Mouse (Mus musculus) right cerebral cortex, postnatal 10 days (tissue): Measurements from ENCODE around the gene Fsd1.
"Not testable (repeated sequence)": the region's sequence is repeated elsewhere in the genome, so short reads cannot be mapped to it uniquely, and the experiment has no call there.

Experiments
- DNase-seq, 2 experiments: peaks; one replicate each; pipeline ENCODE4 v3.0.0; 2021; ENCODE audit warnings: low spot score in 2 of 2

Gene Fsd1

GRCm38 (mm10) chr17:55986030-55986961 is at the start of gene Fsd1:
TSS of gene Fsd1 (plus strand) at chr17:55986509.
- peak; percentile 92 to 93 for DNase-seq

GRCm38 (mm10) chr17:55944387-55944865 is 41.9 kb upstream of the Fsd1 start:
- DNase-seq = not testable (repeated sequence)

- peak; percentile 97 to 98 for DNase-seq
Observed at GRCm38 (mm10) chr17:55944866-55945682, 41.2 kb upstream of the Fsd1 start.

GRCm38 (mm10) chr17:55945696-55946095 is 40.6 kb upstream of the Fsd1 start:
- DNase-seq = peak in 1 of 2 experiments; percentile 34

GRCm38 (mm10) chr17:55948647-55949046 is 37.7 kb upstream of the Fsd1 start:
- no peak for DNase-seq

GRCm38 (mm10) chr17:55949400-55949799 is 36.9 kb upstream of the Fsd1 start, which contains the start of gene Zfp119b:
TSS of gene Zfp119b (minus strand) at chr17:55949500.
- no peak for DNase-seq

- no peak for DNase-seq
Observed at GRCm38 (mm10) chr17:55950601-55951000, 35.7 kb upstream of the Fsd1 start.

GRCm38 (mm10) chr17:55952041-55952440 is 34.3 kb upstream of the Fsd1 start:
- DNase-seq = no peak

GRCm38 (mm10) chr17:55952447-55953027 is 33.8 kb upstream of the Fsd1 start, which contains the start of gene Ebi3:
TSS of gene Ebi3 (plus strand) at chr17:55952640.
- peak in 1 of 2 experiments; percentile 29 for DNase-seq

GRCm38 (mm10) chr17:55953751-55954150 is 32.6 kb upstream of the Fsd1 start:
- peak in 1 of 2 experiments; percentile 9 for DNase-seq

- no peak for DNase-seq
Observed at GRCm38 (mm10) chr17:55954229-55954628, 32.1 kb upstream of the Fsd1 start.

- peak; percentile 92 for DNase-seq
Observed at GRCm38 (mm10) chr17:55956129-55956528, 30.2 kb upstream of the Fsd1 start.

GRCm38 (mm10) chr17:55956591-55956990 is 29.7 kb upstream of the Fsd1 start:
- DNase-seq = no peak

- DNase-seq = peak; percentile 74 to 82
Observed at GRCm38 (mm10) chr17:55957168-55957567, 29.1 kb upstream of the Fsd1 start.

GRCm38 (mm10) chr17:55957726-55958583 is 28.4 kb upstream of the Fsd1 start:
- DNase-seq = peak in 1 of 2 experiments; percentile 40

- DNase-seq = peak in 1 of 2 experiments; percentile 38
Observed at GRCm38 (mm10) chr17:55958584-55958886, 27.8 kb upstream of the Fsd1 start.

GRCm38 (mm10) chr17:55958918-55959728 is 27.2 kb upstream of the Fsd1 start, which contains the start of gene Yju2:
TSS of gene Yju2 (plus strand) at chr17:55959099.
- DNase-seq = peak; percentile 95 to 97

GRCm38 (mm10) chr17:55959946-55960740 is 26.2 kb upstream of the Fsd1 start:
- peak in 1 of 2 experiments; percentile 47 for DNase-seq

GRCm38 (mm10) chr17:55960791-55961190 is 25.5 kb upstream of the Fsd1 start:
- DNase-seq = peak in 1 of 2 experiments; percentile 39
